Mouse (Mus musculus): ENCODE measurements around the gene Dmpk.

- TF ChIP-seq TAL1 (IDR thresholded peaks at IDR 0.05; ENCODE audit: low read length), result no peak
- TF ChIP-seq GATA1 (IDR thresholded peaks at IDR 0.05; ENCODE audit: low read length), result no peak
These were observed 23.8 kb downstream of the Dmpk start for GRCm38 (mm10) chr7:19107436-19107835.
